ENCODE assay signal across 10 mouse cellular contexts in genomic region chr1:154661221-154661864, GRCm38 (mm10).
DNase-seq lines count a peak whose midpoint lies in the region; ATAC-seq lines count a peak whose summit lies in the region.
"Had no signal": no experiment of that assay in that cellular context is flagged by ENCODE, and none has a peak within 500 bp of the region (broad histone marks: within the 10 kb centered on the region; RNA-seq: fewer than 3 reads in every experiment).

No protein-coding gene starts in this region.

- no peak overlapping the region for H3K4me2 ChIP-seq in forebrain, embryonic 12.5 days
- peak overlapping the region; percentile 7; the same call in 1 of the 2 replicates for H3K4me2 ChIP-seq in midbrain, embryonic 16.5 days (ENCODE audit: low read length)
- H3K4me2 ChIP-seq: embryonic facial prominence, embryonic 15.5 days had no signal

- no peaks in the 10 kb centered on the region for H3K36me3 ChIP-seq in heart, embryonic 10.5 days
- no peaks in the 10 kb centered on the region for H3K36me3 ChIP-seq in forebrain, embryonic 12.5 days (replicated peaks)
- 0 out of 2 replicates have a peak, but pooled peaks cover 2% of the 10 kb centered on the region for H3K36me3 ChIP-seq in midbrain, embryonic 16.5 days (ENCODE audit: control insufficient read depth, insufficient read depth, low read length)
- H3K36me3 ChIP-seq: embryonic facial prominence, embryonic 15.5 days had no signal

- H3K27me3 ChIP-seq in heart, embryonic 10.5 days (ENCODE audit: insufficient read depth, poor library complexity, severe bottlenecking), result no peaks in the 10 kb centered on the region
- H3K27me3 ChIP-seq in forebrain, embryonic 12.5 days, result no peaks in the 10 kb centered on the region
- H3K27me3 ChIP-seq in midbrain, embryonic 16.5 days (ENCODE audit: control insufficient read depth, insufficient read depth, low read depth, low read length), result no peaks in the 10 kb centered on the region
- H3K27me3 ChIP-seq: embryonic facial prominence, embryonic 15.5 days had no signal

- H3K9me3 ChIP-seq in heart, embryonic 10.5 days, result no peaks in the 10 kb centered on the region
- H3K9me3 ChIP-seq in forebrain, embryonic 12.5 days, result no peaks in the 10 kb centered on the region
- no peaks in the 10 kb centered on the region for H3K9me3 ChIP-seq in midbrain, embryonic 16.5 days (replicated peaks; ENCODE audit: control insufficient read depth, low read length, poor library complexity, severe bottlenecking)
- H3K9me3 ChIP-seq: embryonic facial prominence, embryonic 15.5 days had no signal

- intact Hi-C loops in heart, postnatal 25 days (cut with DNase I), result no loop called here

- no peak overlapping the region for H3K9ac ChIP-seq in forebrain, embryonic 12.5 days
- H3K9ac ChIP-seq in midbrain, embryonic 16.5 days (ENCODE audit: low read depth, low read length), result no peak overlapping the region
- H3K9ac ChIP-seq: embryonic facial prominence, embryonic 15.5 days; liver, embryonic 14.5 days had no signal

- WGBS in heart, embryonic 10.5 days, result 64% methylated on average over 7 of the region's 7 CpGs
- 45% methylated on average over 7 of the region's 7 CpGs for WGBS in forebrain, embryonic 12.5 days
- WGBS in midbrain, embryonic 16.5 days, result 19% methylated on average over 7 of the region's 7 CpGs

- no peak overlapping the region for H3K4me3 ChIP-seq in heart, embryonic 10.5 days
- no peak overlapping the region for H3K4me3 ChIP-seq in forebrain, embryonic 12.5 days (replicated peaks)
- H3K4me3 ChIP-seq in midbrain, embryonic 16.5 days (ENCODE audit: low read depth, low read length), result no peak overlapping the region
- H3K4me3 ChIP-seq: embryonic facial prominence, embryonic 15.5 days had no signal

- peak; percentile 86 for ATAC-seq in forebrain, embryonic 12.5 days (ENCODE audit: low FRiP score)
- peak; percentile 96 for ATAC-seq in midbrain, embryonic 16.5 days

- H3K4me1 ChIP-seq in heart, embryonic 10.5 days, result no peaks in the 10 kb centered on the region
- peaks cover 12% of the 10 kb centered on the region for H3K4me1 ChIP-seq in forebrain, embryonic 12.5 days
- H3K4me1 ChIP-seq in midbrain, embryonic 16.5 days (ENCODE audit: control insufficient read depth, insufficient read depth, low read length), result peaks cover 19% of the 10 kb centered on the region
- H3K4me1 ChIP-seq: embryonic facial prominence, embryonic 15.5 days had no signal

- DNase-seq in heart, postnatal 25 days (ENCODE audit: low spot score), result peak; percentile 3
- no peak for DNase-seq in heart, embryonic 10.5 days (ENCODE audit: low spot score)
- DNase-seq in layer of hippocampus, adult 9-11 months, result peak; percentile 90
- no peak for DNase-seq in urinary bladder, adult 2 months (ENCODE audit: low spot score)
- no peak for DNase-seq in adrenal gland, postnatal 4 days (ENCODE audit: low spot score in 2 of 2)
- DNase-seq in thymus, postnatal 36 days, result no peak

- no peak overlapping the region for H3K27ac ChIP-seq in heart, embryonic 10.5 days
- H3K27ac ChIP-seq in forebrain, embryonic 12.5 days, result no peak overlapping the region
- H3K27ac ChIP-seq in midbrain, embryonic 16.5 days (ENCODE audit: low read length), result peak overlapping the region; percentile 75
- H3K27ac ChIP-seq: embryonic facial prominence, embryonic 15.5 days; liver, embryonic 14.5 days had no signal

Comparison
In these comparisons a context has a peak if more than half of its experiments do, and no peak if none do; other contexts are left out.
1. DNase-seq: peak in heart, postnatal 25 days (single experiment) and layer of hippocampus, adult 9-11 months (single experiment); none in heart, embryonic 10.5 days (single experiment), urinary bladder, adult 2 months (single experiment), adrenal gland, postnatal 4 days (0 of 2) and thymus, postnatal 36 days (0 of 2).